Mouse (Mus musculus) urinary bladder, adult 18-20 months (tissue): ENCODE results near the gene Apba3.
A peak's percentile ranks its signal among the peaks of the same experiment; 100 is the strongest.
"Not testable (repeated sequence)": the region's sequence is repeated elsewhere in the genome, so short reads cannot be mapped to it uniquely, and the experiment has no call there.

Source experiments
- DNase-seq, 2 experiments: peaks; one replicate each; pipeline ENCODE4 v3.0.0; 2022; ENCODE audit warnings: low spot score in 2 of 2, mixed read lengths in 2 of 2

Gene Apba3

DNA sequence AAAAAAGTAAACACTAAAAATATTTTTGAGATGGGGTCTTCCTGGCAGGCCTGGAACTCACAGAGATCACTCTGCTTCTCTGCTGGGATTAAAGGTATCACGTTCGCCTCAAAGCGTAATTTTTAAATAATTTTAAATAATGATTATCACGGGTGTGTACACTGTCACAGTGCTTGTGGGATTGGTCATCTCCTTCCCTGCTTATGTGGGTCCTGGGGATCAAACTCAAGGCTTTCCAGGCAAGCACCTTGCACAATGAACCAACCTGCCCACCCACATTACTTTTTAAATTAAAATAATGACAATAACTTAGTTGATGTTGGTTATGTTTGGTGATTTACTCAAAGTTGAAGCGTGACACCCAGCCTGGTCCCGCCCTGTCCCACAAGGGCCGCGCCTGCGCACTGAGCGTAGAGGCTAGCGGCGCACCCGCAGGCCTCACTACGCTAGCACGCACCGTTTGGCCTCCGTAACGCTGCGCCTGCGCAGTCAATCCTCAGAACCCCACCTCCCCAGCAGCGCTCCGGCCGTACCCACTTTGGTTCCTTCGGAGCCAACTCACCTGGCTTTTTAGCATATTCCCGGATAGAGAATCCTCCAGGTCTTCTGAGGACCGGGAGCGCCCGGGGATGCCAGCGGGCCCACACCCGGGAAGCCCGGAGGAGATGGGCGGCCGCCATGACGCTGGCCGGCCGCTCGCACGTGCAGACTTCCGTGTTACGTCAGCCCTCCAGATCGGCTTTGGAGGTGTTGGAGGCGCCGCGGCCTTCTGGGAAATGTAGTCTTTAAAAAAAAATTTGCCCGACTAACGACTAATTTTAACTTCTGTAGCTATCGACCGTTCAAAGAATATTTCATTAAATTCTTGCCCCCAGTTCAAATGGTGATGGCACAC lies at the start of gene Apba3, which contains the start of gene Mrpl54:
Gene Apba3 (plus strand): TSS at position 750 of the 895 bp plus-strand sequence.
Gene Mrpl54 (minus strand): TSS at position 724 of the 895 bp plus-strand sequence.
- DNase-seq, result peak; percentile 94 to 95

DNA sequence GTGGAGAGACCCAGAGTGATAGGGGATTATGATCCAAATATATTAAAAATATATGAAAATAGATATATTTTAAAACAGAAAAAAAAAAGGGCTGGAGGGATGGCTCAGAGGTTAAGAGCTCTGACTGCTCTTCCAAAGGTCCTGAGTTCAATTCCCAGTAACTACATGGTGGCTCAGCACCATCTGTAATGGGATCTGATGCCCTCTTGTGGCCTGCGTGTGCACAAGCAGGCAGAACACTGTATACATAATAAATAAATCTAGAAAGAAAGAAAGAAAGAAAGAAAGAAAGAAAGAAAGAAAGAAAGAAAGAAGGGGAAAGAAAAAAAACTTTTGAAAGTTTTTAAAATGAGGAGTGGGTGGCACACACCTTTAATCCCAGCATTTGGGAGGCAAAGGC lies 49.5 kb upstream of the Apba3 start:
- not testable (repeated sequence) for DNase-seq

DNA sequence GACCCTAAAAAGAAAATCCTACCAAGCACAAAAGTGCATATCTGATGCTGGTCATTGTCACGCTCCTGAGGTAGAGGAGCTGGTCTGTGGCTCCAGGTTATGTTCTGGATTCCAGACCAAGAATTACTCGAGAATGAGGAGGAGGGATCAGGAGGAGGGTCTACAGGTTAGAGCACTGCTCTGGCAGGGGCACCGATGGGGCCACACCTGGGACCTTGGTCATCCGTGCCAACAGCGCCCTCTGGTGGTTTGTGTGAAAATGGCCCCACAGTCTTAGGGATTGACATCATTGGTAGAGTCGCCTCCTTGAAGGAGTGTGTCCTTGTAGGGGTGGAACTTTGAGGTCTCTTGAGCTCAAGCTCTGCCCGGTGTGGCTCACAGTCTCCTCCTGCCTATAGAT lies 48.8 kb upstream of the Apba3 start:
- peak; percentile 36 to 55 for DNase-seq

GRCm38 (mm10) chr10:81221402-81222015 lies 45.3 kb upstream of the Apba3 start:
- no peak for DNase-seq

DNA sequence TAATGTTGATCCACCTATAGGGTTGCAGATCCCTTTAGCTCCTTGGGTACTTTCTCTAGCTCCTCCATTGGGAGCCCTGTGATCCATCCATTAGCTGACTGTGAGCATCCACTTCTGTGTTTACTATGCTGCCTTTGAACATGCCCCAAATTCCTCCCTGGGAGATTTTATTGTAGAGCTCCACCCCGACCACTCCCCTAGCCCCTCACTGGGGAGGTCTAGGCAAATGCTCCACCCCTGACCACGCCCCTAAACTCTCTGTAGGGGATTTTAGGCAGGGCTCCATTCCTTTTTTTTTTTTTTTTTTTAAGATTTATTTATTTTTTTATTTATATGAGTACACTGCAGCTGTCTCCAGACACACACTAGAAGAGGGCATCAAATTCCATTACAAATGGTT lies 43.0 kb upstream of the Apba3 start:
- DNase-seq, result not testable (repeated sequence)

GRCm38 (mm10) chr10:81229735-81230437 lies 36.9 kb upstream of the Apba3 start:
- DNase-seq, result no peak

- no peak for DNase-seq
These were observed 36.1 kb upstream of the Apba3 start, which contains the start of gene Atcay for GRCm38 (mm10) chr10:81230438-81231332. TSS of gene Atcay (minus strand) at chr10:81230833.

GRCm38 (mm10) chr10:81231436-81231835 lies 35.3 kb upstream of the Apba3 start:
- DNase-seq, result no peak

GRCm38 (mm10) chr10:81232580-81233225 lies 34.1 kb upstream of the Apba3 start, which contains the start of gene Zfr2:
TSS of gene Zfr2 (plus strand) at chr10:81233155.
- peak; percentile 88 to 93 for DNase-seq

DNA sequence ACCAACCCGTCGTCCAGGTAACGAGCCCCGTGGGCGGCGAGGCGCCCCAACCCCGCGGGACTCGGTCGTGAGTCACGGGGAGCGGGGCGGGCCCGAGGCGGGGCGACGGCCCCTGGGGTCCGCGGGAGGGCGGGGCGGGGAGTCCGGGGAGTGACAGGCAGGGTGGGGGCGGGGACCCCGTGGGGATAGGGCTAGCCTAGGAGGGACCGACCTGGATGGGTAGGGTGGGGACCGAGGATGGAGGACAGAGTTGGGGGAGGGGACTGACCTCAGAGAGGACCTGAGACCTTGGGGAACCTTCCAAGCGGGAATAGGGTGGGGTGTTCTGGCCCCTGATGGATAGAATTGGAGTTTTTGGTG lies 33.6 kb upstream of the Apba3 start:
- DNase-seq, result no peak

DNA sequence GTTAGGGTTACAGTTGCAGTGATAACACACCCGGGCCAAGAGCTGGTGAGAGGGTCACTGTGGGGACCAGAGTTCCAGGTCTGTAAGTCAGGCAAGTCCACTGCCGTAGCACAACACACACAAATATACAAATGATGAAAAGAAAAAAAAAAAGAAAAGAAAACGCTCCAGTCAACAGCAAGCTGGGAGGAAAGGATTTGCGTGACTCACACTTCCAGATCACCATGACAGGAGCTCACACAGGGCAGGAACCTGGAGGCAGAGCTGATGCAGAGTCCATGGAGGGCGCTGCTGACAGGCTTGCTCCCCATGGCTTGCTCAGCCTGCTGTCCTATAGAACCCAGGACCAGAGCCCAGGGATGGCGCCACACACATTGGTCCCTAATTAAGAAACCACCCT lies 32.6 kb upstream of the Apba3 start:
- DNase-seq, result no peak

DNA sequence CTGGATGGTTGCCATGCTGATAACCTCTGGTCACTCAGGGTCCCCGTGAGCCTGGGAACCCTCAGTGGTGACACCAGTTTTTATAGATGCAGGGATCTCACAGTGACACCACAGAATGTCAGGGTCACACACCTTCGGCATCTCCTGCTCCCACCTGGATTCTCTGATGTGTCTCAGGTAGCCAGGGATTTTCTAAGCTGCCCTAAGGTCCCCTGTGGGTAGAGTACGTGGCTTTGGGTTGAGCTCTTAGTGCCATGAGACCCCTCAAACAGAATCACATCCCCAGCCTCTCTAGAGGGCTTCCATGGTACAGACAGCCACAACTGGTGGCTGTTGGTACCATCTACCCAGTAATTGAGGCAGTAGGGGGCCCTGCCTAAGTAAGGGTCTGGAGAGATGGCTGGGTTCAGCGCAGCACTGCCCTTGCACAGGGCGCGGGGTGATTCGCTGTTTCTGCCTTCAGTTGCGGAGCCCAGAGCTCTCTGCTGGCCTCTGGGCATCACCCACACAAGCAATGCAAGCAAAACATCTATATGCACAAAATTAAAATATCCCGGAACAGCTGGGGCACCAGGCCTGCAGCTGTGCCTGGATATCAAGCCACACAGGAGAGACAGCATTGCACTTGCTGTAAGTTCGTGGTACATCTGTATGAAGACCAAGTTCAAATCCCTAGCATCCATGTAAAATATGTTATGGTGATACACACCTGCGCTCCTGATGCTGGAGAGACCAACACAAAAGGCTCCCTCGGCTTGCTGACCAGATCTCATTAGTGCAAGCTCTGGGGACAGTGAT lies 30.1 kb upstream of the Apba3 start:
- DNase-seq, result no peak

DNA sequence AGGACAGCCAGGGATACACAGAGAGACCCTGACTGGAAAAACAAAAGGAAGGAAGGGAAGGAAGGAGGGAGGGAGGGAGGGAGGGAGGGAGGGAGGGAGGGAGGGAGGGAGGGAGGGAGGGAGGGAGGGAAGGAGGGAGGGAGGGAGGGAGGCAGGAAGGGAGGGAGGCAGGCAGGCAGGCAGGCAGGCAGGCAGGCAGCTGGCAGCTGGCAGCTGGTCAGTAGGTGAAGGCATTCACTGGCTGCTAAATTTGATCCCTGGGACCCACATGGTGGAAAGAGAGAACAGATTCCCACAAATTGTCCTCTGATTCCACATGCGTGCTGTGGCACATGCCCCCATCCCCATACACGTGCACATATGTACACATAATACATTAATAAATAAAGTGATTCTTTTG lies 28.1 kb upstream of the Apba3 start:
- no peak for DNase-seq

- no peak for DNase-seq
These were observed 25.9 kb upstream of the Apba3 start for GRCm38 (mm10) chr10:81240876-81241275.

- no peak for DNase-seq
These were observed 24.7 kb upstream of the Apba3 start for GRCm38 (mm10) chr10:81242021-81242420.

- DNase-seq, result no peak
These were observed 22.6 kb upstream of the Apba3 start for GRCm38 (mm10) chr10:81244146-81244545.

GRCm38 (mm10) chr10:81244595-81244994 lies 22.2 kb upstream of the Apba3 start:
- peak; percentile 64 to 87 for DNase-seq

GRCm38 (mm10) chr10:81245166-81245565 lies 21.6 kb upstream of the Apba3 start:
- DNase-seq, result no peak

DNA sequence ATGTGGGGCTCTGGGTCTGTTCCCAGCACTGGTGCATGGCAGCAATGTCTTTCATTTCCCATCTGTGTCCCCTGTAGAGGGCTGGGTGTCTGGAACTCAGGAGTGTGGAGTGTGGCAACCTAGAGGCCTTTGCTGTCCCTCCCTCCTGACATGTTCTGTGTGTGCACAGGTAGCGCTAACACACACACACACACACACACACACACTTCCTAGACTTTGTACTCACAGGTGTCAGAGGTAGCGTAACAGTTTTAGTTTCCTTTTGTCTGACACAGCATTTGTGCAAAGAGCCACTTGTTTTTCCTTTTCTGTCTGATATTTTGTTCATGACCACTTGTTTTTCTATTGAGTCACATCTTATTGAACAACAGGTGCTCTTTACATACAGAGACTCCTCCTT lies 19.0 kb upstream of the Apba3 start:
- no peak for DNase-seq

DNA sequence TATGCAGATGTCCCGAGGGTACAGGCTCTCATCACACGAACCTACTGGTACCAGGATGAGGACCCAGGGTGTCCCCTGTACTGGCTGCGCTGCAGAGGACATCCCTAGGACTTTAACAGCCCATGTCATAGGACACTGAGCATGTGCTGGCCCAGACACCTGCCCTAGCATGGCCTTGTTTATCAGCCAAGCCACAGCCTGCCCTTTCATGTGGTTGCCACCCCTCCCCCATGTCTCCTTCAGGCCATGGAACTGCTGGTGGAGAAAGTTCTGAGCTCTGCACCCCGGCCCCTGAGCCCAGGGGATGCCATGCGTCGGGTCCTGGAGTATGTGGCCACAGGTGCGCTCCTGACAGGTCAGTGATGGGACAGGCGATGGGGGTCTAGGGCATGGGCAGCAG lies 17.3 kb upstream of the Apba3 start:
- DNase-seq, result no peak
